Mouse (Mus musculus) megakaryocyte, embryonic 14.5 days (primary cell): ENCODE measurements around the gene Adam22. TPM values are rescaled to one million over a fixed set of nuclear protein-coding genes. Genes with fewer than 3 reads are reported as not detected.

ENCODE experiments used
- H3K27me3 ChIP-seq: replicated peaks from 2 replicates; pipeline ENCODE3; 2012; ENCODE audit warnings: inconsistent platforms
- H3K36me3 ChIP-seq: replicated peaks from 2 replicates; pipeline ENCODE3; 2012; ENCODE audit warnings: low read length, inconsistent platforms, mixed read lengths
- H3K4me1 ChIP-seq: 2 replicates; pipeline ENCODE4 v1.6.1; 2012; ENCODE audit warnings: inconsistent platforms
- H3K4me3 ChIP-seq: replicated peaks from 2 replicates; pipeline ENCODE3; 2012; ENCODE audit warnings: moderate library complexity, mild to moderate bottlenecking, inconsistent platforms
- H3K9me3 ChIP-seq: 2 replicates; pipeline ENCODE4 v1.6.1; 2012; ENCODE audit warnings: inconsistent platforms
- FLI1 ChIP-seq: IDR thresholded peaks from 2 replicates; pipeline ENCODE4 v1.6.1; 2012; ENCODE audit warnings: low read length, inconsistent platforms, mixed read lengths
- GATA1 ChIP-seq: IDR thresholded peaks from 3 replicates; pipeline ENCODE4 v1.6.1; 2012; ENCODE audit warnings: mixed read lengths, low read length, inconsistent platforms, borderline replicate concordance
- polyA plus RNA-seq: library from polyadenylated mRNA; stranded (reverse); fragments of >175 nt; gene quantifications from 2 replicates; pipeline ENCODE4 v1.2.3, GENCODE M21; 2012; ENCODE audit warnings: low replicate concordance; ENCODE audit not compliant: insufficient read depth

Adam22 gene
- polyA plus RNA-seq, 1 experiment, result 0.03 TPM

DNA sequence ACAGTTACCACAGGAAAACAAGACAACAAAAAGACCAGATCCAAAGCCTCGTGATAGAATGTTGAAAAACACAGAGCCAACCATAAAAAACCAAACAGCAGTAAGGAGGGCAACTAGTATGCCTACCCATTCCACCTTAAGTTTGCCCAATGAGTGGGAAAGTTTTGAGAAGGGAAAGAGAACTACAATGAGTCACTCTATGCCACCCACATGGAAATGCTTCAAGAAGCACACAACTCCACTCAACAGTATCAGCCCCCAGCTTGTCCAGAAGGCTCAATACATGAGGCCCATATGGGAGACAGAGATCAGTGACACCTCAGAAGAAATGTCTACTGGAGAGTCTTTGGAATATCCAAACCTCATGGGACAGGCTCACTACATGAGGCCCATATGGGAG is 187.3 kb downstream of the Adam22 start:
- H3K27me3 ChIP-seq, result no peaks in the 10 kb centered on the region
- no peaks in the 10 kb centered on the region for H3K36me3 ChIP-seq
- no peak overlapping the region for H3K4me3 ChIP-seq
- TF ChIP-seq FLI1, result no peak
- no peak for TF ChIP-seq GATA1
- no peaks in the 10 kb centered on the region for H3K9me3 ChIP-seq
- H3K4me1 ChIP-seq, result no peaks in the 10 kb centered on the region

DNA sequence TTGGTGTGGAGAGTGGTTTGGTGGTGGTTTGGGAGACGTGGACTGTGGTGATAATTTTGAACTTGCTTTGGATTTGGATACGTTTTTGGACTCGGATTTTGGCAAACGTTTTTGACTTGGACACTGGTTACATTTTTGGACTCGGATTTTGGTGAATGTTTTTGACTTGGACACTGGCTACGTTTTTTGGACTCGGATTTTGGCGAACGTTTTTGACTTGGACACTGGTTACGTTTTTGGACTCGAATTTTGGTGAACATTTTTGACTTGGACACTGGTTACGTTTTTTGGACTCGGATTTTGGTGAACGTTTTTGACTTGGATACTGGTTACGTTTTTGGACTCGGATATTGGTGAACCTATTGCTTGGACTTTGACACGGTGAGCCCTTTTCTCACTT is 189.8 kb downstream of the Adam22 start:
- H3K4me1 ChIP-seq, result no peaks in the 10 kb centered on the region
- H3K9me3 ChIP-seq, result no peaks in the 10 kb centered on the region
- no peak overlapping the region for H3K4me3 ChIP-seq
- no peaks in the 10 kb centered on the region for H3K27me3 ChIP-seq
- H3K36me3 ChIP-seq, result no peaks in the 10 kb centered on the region
- TF ChIP-seq FLI1 (no peak), GATA1 (no peak)

DNA sequence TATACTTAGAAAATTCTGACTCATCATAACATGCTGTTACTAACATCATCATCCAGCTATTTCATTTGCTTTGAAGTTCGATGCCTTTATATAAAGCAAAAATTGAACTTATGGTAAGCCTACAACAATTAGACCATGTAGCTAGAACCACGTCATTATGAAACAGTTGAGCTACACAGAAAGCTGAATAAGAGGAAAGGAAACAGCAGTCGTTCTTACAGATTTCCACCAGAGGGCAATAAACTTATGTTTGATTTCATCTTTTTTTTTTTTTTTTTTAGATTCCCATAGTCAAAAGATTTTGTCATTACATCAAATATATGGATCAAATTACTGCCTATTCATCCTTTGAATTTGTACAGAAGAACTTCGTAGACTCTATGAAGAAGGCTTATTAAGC is 203.2 kb downstream of the Adam22 start:
- TF ChIP-seq GATA1, result no peak
- TF ChIP-seq FLI1, result no peak
- no peaks in the 10 kb centered on the region for H3K36me3 ChIP-seq
- no peaks in the 10 kb centered on the region for H3K27me3 ChIP-seq
- H3K9me3 ChIP-seq, result no peaks in the 10 kb centered on the region
- no peaks in the 10 kb centered on the region for H3K4me1 ChIP-seq
- H3K4me3 ChIP-seq, result no peak overlapping the region

DNA sequence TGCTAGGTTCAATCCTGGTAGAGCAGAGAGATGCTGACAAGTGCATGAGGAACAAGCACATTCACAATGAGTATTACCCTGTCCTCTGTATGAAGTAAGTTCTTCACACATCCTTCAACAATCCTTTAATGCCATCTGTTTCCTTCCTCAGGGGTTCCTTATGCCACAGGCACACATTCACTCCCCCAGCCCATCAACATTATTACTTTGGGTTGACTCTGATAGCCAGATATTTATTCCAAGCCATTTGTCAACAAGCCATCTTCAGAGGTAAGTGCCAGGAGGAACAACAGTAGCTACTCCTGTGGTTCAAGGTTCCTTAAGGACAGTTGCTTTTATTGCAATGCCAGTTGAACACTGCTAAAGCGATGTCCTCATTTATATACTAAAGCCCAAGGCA is 216.3 kb downstream of the Adam22 start:
- Histone ChIP-seq H3K36me3 (no peaks in the 10 kb centered on the region), H3K27me3 (no peaks in the 10 kb centered on the region), H3K4me1 (no peaks in the 10 kb centered on the region), H3K9me3 (no peaks in the 10 kb centered on the region), H3K4me3 (no peak overlapping the region)
- TF ChIP-seq GATA1 (no peak), FLI1 (no peak)

DNA sequence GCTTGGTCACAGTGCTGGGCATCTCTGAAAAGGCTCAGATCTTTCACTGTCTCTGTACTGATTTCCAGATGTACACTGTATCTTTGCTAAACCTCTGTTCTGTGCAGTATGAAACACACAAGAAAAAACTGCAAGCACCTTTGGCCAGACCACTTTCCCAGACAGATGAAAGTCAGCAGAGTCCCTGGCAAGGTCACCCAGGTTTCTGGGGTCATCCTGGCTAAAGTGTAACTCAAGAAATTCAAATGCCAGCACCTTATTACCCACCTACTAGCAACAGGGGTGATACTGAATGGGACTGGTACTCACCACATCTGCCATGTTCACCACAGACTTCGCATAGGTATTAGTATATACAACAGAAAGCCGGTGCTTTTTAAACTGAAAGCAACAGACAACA is 221.8 kb downstream of the Adam22 start:
- TF ChIP-seq GATA1, result no peak
- TF ChIP-seq FLI1, result no peak
- no peak overlapping the region for H3K4me3 ChIP-seq
- no peaks in the 10 kb centered on the region for H3K4me1 ChIP-seq
- H3K27me3 ChIP-seq, result no peaks in the 10 kb centered on the region
- H3K36me3 ChIP-seq, result no peaks in the 10 kb centered on the region
- no peaks in the 10 kb centered on the region for H3K9me3 ChIP-seq

DNA sequence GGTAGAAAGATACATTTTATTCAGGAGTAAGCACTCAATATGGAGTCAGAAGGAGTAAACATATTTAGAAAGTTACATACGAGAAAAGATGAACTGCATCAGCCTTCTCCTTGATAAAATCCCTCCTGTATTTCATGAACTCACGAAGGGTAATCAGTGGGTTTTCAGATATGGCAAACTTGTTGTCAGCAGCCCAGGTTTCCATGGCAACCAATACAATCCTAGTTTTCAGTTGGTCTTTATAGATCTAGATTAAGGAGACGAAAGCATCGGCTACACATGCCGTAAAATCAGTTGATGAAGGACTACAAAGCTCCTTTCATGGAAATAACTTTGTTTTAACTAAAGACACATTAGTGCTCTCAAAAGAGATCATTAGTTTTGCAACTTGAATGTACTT is 222.5 kb downstream of the Adam22 start:
- H3K36me3 ChIP-seq, result no peaks in the 10 kb centered on the region
- H3K4me3 ChIP-seq, result no peak overlapping the region
- TF ChIP-seq FLI1 (no peak), GATA1 (no peak)
- no peaks in the 10 kb centered on the region for H3K27me3 ChIP-seq
- no peaks in the 10 kb centered on the region for H3K4me1 ChIP-seq
- no peaks in the 10 kb centered on the region for H3K9me3 ChIP-seq

DNA sequence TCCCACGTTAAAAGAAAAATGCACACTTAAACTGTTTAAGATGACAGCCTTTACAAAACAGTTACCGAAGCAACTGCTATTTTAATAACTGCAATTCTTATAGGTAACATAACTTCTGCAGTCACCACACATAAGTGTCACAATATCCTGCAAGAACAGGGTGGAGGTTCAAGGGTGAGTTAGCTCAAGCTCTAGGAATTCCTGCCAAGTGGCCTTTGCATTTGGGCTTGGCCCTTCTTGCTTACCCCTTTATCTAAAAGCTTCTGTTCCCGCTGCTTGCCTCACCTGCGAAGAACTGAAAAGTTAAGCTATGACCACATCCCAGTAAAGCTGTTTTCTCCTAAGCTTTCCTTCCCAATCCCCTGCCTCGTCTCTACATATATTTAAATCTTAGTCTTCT is 235.4 kb downstream of the Adam22 start:
- Histone ChIP-seq H3K27me3 (no peaks in the 10 kb centered on the region), H3K9me3 (no peaks in the 10 kb centered on the region), H3K4me3 (no peak overlapping the region), H3K36me3 (no peaks in the 10 kb centered on the region), H3K4me1 (no peaks in the 10 kb centered on the region)
- TF ChIP-seq FLI1, result no peak

DNA sequence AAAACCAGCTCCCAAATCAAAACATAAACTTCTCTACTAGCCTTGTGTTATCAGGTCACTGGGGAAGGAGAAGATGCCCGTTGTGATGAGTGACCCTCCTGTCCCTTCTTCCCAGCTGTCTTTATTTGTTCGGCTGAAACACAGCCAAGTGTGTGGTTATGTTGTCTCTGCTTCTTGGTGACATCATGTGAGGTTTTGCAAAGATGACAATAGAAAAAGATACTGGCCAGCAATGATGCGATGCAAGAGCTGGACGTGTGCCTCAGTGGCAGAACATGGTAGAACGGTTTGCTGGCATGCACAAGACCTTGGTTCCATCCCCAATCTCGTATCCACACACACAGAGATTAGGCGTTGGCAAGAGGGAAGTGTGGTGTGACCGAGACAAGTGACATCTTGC is 236.0 kb downstream of the Adam22 start:
- no peaks in the 10 kb centered on the region for H3K36me3 ChIP-seq
- peaks cover 5% of the 10 kb centered on the region for H3K9me3 ChIP-seq
- TF ChIP-seq GATA1 (no peak), FLI1 (no peak)
- no peak overlapping the region for H3K4me3 ChIP-seq
- H3K4me1 ChIP-seq, result no peaks in the 10 kb centered on the region
- H3K27me3 ChIP-seq, result no peaks in the 10 kb centered on the region

DNA sequence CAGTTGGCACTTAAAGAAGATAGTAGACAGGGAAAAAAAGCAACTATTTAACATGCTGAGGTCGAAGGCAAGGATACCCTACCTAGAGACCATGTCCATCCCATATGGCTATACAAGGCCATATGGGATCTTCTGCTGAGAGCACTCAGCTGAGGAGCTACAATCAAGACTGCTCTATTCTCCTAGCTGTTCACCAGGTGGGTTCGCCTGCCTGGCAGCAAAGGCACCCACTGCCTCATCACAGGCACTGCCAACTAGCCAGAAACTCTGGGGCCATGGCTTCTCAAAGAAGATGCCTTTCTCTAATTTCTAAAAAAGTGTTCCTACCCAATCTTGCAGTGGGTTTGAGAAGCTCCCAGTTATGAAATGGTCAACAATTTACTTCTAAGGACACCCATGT is 238.2 kb downstream of the Adam22 start:
- H3K36me3 ChIP-seq, result no peaks in the 10 kb centered on the region
- no peaks in the 10 kb centered on the region for H3K4me1 ChIP-seq
- no peak for TF ChIP-seq FLI1
- no peak for TF ChIP-seq GATA1
- peaks cover 6% of the 10 kb centered on the region for H3K9me3 ChIP-seq
- no peak overlapping the region for H3K4me3 ChIP-seq
- H3K27me3 ChIP-seq, result no peaks in the 10 kb centered on the region

DNA sequence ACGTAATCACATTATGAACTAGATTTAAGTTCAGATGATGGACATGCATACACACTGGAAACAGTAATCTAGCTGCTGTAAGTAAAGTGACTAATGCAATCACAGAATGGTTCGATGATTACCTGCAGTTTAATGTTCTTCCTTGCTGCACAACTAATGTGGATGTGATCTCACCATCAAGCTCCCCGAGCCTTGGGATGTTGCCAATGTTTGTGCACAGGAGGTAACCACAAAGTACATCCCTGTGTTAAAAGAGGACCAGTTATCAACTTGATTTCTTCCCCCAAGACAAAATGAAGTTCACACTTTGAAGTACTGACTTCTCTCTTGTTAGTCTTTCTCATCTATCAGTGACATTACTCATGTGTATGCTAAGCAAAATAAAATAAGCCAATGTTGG is 247.0 kb downstream of the Adam22 start:
- H3K4me3 ChIP-seq, result no peak overlapping the region
- no peaks in the 10 kb centered on the region for H3K36me3 ChIP-seq
- peaks cover 4% of the 10 kb centered on the region for H3K9me3 ChIP-seq
- TF ChIP-seq GATA1 (no peak), FLI1 (no peak)
- no peaks in the 10 kb centered on the region for H3K27me3 ChIP-seq
- no peaks in the 10 kb centered on the region for H3K4me1 ChIP-seq

DNA sequence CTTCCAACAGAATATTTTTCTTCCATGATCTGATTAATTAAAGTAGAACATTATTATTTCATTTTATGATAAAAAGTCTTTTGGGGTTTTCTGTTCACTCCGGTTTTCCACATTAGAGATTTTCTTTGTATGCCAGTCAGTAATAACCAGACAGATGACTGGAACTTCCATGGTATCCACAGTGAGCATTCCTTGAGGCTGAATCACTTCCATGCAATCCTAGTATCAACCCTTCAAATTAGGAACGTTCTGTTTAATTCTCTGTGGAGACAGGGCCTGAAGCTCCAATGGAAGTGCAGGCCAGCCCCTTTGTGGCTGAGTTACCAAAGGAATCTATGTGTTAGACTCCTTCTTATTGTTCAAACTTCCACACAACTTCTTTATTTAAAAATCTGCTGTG is 247.9 kb downstream of the Adam22 start:
- Histone ChIP-seq H3K9me3 (peaks cover 4% of the 10 kb centered on the region), H3K36me3 (no peaks in the 10 kb centered on the region), H3K27me3 (no peaks in the 10 kb centered on the region), H3K4me3 (no peak overlapping the region), H3K4me1 (no peaks in the 10 kb centered on the region)
- TF ChIP-seq FLI1, result no peak
- no peak for TF ChIP-seq GATA1
